Mouse (Mus musculus): ENCODE measurements around the gene Nbdy.

Nbdy gene

GRCm38 (mm10) chrX:153723110-153723916 lies at the start of gene Nbdy:
Gene Nbdy, plus strand, starts transcription at chrX:153723590.
- peak; percentile 73 for DNase-seq

- DNase-seq = peak; percentile 24
Measured at GRCm38 (mm10) chrX:153695782-153696395, 27.5 kb upstream of the Nbdy start, which contains the start of gene Kctd12b. Gene Kctd12b, minus strand, starts transcription at chrX:153696391.

DNA sequence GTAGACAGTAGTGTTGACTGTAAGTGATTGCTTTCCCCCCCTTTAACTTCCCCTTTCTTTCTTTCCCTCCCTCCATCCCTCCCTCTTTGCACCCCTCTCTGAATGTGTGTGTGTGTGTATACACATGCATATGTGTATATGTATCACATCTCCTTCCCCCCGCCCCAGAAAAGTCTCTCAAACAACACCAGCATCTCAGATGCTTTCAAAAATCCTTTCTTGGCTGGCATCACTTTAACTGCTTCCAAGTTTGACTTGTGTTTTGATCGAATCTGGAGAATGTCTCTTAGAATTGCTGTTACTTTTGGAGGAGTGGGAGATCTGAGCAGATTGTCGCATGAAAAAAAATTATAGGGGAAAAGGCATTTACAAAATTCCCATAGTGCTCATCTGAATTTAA lies 22.9 kb upstream of the Nbdy start:
- no peak for DNase-seq

GRCm38 (mm10) chrX:153707735-153708134 lies 15.7 kb upstream of the Nbdy start:
- DNase-seq = peak; percentile 11

DNA sequence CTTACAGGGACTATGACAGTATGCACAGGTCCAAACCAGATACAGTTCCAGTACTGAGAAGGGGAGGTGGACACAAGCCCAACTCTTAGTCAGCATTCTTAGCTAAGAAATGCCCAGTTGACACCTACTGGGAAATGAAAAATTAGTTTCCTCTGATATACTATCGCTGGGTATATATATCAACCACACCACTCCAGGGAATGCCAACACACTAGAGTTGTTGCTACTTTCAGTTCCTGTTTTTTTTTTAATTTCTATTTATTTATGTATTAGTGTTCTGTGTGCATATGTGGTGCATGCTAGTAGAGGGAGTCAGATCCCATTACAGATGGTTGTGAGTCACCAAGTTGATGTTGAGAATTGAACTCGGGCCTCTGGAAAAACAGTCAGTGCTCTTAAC lies 6.7 kb upstream of the Nbdy start:
- DNase-seq = no peak

DNA sequence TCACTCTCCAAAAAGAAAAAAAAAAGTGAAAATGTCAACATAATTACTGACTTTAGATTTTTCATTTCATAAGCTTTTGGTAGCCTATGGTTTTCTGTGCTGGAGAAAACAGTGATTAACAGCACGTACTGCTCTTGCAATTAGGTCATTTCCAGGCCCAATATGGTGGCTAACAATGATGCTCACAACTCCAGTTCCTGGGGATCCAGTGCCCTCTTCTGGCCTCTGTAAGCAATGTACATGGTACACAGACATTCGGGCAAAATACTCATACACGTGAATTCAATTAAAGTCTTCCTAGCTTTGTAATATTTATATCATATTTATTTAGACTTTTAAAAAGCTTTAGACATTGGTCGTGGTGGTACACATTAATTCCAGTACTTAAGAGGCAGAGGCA lies 3.8 kb upstream of the Nbdy start:
- DNase-seq = peak; percentile 60

DNA sequence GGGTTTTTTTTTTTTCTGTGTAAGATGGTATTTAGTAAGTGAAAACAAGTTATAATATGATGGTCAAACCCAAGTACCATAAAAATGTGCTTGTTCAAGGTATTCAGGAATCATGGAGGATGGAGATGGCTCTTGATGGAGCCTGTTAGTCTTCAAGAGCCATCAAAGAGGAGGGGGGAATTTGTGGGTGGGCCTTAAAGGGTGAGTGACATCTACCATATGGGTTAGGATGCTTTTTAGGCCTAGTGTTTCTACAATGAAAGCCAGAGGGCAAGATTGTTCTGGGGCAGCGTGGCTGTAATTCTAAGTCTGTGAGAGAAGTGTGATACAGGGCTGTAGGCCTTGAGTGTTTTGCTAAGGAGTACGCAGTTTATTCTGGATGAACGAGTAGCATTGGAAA lies 1.0 kb downstream of the Nbdy start:
- DNase-seq = peak; percentile 63

DNA sequence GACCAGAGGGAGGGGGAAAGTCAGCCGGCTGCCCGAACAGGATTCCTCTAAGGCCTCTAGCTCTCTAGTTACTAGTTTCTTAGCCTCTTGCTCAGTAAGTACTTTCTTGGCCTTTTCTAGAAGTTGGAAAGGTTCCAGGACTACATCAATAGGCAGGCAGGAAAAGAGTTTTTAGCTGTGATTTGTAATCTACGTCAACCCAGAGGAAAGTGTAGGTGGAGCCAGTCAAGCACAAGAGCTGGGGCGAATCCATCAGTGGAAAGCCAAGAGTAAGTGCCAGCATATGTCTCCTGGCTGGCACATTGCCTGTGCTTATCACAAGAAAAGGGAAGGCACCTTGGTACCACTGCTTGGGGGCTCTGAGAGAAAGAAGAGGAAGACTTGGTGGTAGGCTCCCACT lies 12.3 kb downstream of the Nbdy start:
- DNase-seq = no peak

- no peak for DNase-seq
Measured at GRCm38 (mm10) chrX:153742493-153742892, 19.1 kb downstream of the Nbdy start.

DNA sequence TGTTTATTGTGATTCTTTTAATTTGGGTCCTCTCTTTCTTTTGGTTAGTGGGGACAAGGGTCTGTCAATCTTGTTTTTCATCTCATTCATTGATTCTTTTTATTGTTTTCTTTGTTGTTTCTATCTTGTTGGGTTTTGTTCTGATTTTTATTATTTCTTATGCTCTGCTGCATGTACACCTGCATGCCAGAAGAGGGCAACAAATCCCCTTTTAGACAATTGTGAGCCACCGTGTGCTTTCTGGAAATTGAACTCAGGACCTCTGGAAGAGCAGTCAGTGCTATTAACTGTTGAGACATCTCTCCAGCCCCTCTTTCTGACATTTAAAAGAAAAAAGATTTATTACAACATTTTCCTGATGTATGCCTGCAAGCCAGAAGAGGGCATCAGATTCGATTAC lies 25.8 kb downstream of the Nbdy start:
- no peak for DNase-seq

Data from retina, postnatal 1 day (tissue).